Mouse (Mus musculus): Measurements from ENCODE around the gene Lacc1.
"Not testable (repeated sequence)": the region's sequence is repeated elsewhere in the genome, so short reads cannot be mapped to it uniquely, and the experiment has no call there.

Lacc1 gene

GRCm38 (mm10) chr14:77036226-77037046 lies at the start of gene Lacc1, which contains the start of gene Ccdc122:
TSS of gene Lacc1 (minus strand) at chr14:77036904.
TSS of gene Ccdc122 (plus strand) at chr14:77036772.
- DNase-seq (ENCODE audit: inconsistent ontology term) = peak; percentile 83

DNA sequence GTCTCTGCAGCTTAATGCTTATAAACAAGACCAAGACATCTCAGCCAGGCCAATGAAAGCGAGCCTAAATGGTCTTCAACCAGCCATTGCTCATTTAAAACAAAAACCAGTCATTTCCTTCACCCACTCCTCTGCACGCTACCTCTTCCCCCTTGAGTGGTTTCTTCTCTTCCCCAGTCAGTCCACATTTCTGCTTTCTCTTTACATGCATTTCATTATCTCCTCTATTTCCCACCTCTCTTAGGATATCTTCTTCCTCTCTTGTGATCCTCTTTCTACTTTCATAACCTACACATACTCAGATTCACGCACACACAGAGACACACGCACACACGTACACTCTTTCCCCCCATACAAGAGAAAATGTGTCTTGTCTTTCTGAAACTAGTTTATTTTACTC lies 44.5 kb upstream of the Lacc1 start:
- no peak for DNase-seq (ENCODE audit: inconsistent ontology term)

- peak; percentile 74 for DNase-seq (ENCODE audit: inconsistent ontology term)
Measured at GRCm38 (mm10) chr14:77069361-77069760, 32.7 kb upstream of the Lacc1 start.

GRCm38 (mm10) chr14:77053288-77053687 lies 16.6 kb upstream of the Lacc1 start:
- DNase-seq (ENCODE audit: inconsistent ontology term) = no peak

DNA sequence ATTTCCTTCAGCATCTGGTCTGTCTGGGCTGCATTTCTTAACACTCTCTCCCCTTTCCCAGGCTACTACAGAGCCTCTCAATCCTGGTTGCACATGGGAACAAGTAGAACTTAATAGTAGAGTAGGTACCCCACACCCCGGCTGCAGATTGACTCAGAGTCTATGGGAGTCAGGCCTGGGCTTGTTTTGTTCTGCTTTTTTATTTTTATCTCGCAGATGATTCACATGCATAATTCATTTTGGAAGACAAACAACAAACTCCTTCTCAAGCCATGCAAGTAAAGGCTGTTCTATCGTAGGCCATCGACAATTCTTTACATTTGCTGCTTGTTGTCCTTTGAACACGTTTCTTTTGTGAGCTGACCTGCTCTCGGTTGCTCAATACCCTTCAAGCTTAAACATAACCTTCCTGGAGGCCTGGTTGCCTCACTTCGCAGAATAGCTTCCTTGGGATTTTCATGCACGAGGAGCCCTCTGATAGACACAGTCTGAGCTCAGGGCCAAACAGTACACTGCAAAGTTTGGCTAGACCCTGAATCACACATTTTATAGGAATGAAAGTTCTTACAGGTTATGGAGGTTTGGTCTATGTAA lies 1.2 kb upstream of the Lacc1 start:
- no peak for DNase-seq (ENCODE audit: inconsistent ontology term)

DNA sequence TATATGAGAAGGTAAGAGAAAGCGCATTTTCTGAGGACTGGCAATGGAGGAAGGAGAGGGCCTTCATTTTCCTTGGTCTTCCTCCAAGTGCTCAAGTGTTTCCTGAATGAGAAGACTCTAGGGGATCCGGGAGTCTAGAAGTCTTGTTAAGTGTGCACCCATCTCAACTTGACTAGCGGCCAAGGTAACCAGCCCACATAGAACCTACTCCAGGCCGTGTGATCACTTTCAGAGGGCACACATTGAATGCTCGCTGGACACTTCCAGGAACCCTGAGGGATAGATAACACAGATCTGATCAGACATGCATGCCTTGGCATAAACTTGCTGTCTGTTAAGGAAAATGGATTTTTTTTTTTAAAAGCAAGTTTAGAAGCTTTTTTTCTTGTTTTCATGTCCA lies 626 bp upstream of the Lacc1 start:
- DNase-seq (ENCODE audit: inconsistent ontology term) = no peak

DNA sequence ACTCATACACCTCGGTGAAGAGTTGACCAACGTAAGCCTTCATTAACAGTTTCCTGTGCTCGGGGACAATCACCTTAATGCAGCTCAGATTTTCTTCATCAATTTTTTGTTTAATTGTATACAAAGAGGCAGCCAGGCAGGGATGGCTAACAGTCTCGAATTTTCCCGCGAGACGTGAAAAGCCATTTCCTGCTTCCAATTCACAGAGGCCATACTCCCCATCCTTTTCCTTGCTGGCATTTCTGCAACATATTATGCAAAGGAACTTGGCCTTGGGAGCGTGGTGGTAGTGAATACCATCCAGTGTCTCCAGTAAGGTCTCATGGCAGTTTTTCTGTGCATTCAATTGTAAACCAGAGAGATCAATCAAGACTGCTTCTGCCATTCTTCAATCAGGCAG lies 1.7 kb downstream of the Lacc1 start:
- no peak for DNase-seq (ENCODE audit: inconsistent ontology term)

DNA sequence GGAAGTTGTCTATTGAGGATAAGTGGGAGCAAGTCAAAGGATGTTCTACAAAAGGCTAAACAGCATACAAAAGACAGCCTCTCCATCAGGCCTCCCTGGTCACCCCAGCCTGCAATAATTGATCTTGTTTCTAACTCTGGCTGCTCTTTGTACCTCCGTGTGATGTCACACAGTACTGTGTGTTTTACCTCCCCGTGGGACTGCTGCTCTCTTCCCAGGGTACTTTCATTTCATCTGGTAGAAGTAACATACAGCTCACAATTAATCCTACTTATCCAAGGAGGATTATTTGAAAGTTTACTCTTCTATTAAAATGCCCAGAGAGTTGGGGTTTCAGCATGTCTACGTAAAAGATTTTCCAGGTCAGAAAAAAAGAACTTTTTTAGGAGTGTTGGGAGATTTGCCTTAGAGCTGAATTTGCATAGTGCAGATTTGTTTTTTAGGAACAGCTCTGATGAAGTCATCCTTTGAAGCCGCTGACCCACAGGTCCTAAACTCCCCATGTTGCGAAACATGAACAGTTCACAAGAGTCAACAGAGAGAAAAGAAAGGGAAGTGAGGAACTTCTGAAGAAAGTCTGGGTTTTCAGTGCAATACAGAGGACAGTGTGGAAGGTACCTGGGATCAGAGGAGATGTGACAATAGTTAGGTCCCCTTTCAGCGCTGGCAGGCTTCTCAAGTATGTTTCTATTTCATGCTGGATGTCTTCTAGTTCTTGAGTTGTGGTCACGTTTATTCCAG lies 2.4 kb downstream of the Lacc1 start:
- DNase-seq (ENCODE audit: inconsistent ontology term) = no peak

GRCm38 (mm10) chr14:77033391-77033790 lies 3.3 kb downstream of the Lacc1 start:
- no peak for DNase-seq (ENCODE audit: inconsistent ontology term)

- peak; percentile 64 for DNase-seq (ENCODE audit: inconsistent ontology term)
Measured at GRCm38 (mm10) chr14:77032433-77032832, 4.3 kb downstream of the Lacc1 start.

DNA sequence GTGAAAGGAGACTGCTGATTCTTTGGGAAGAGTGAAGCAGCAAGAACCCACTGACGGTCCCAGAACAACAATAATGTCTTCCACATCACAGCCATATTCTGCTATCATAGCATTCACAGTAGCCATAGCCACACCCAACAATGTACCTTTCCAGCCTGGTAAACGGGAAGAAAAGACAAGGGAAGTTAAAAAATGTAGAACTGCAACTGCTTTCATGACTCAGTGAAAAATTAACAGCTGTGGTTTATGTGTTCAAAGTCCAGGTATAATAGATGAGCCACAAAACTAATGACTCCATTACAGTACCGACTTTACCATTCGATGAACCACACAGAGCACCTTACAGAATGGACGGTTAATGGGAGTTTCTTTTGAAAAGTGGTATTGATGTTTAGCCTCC lies 5.9 kb downstream of the Lacc1 start:
- no peak for DNase-seq (ENCODE audit: inconsistent ontology term)

DNA sequence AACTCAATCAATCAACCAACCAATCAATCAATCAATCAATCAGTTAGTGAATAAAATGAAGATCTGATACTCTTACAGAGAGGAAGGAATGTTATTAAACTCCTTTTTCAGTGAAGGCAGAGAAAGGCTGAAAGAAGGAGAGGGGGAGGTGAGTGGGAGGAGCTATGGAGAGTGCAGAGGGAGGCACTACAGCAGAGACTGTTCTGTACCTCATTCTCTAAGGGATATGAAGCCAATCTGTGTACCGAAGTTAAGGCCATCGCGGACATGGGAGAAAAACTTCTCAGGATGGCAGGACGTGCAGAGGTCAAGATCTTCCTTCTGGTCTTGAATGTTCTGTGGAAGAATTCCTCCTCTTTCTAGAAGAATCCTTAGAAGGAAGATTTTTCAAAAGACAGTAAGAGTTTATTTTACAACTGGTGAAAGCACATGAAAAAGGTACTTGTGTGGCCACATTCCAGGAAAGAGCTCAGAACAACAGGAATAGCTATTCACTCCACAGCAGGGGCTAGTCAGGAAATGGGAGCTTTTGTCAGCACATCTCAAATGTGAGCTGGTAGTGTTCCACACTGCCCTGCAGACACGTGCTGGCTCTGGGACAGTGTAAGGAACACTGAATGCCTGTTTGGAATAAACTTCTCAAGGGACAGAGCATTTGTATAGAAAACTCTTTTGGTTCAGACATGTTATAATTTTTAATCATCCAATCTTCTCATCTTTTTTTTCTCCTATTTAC lies 7.2 kb downstream of the Lacc1 start:
- no peak for DNase-seq (ENCODE audit: inconsistent ontology term)

DNA sequence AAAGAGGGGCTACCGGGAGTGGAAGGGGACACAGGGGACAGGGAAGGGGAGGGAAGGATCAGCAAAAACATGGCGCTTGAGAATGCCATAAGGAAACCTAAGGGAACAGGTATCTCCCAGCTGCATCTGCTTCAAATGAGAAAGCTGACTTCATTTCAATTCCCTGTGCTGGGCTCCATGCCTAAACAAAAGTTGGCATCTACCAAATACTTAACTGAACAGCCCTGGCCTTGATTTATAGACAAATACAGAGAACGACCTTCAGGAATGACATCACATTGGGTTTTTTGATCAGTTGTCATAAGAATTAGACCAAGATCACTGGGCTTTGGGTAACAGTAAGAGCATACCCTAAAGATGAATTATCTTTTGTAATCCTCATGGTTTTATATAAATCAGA lies 12.2 kb downstream of the Lacc1 start:
- no peak for DNase-seq (ENCODE audit: inconsistent ontology term)

DNA sequence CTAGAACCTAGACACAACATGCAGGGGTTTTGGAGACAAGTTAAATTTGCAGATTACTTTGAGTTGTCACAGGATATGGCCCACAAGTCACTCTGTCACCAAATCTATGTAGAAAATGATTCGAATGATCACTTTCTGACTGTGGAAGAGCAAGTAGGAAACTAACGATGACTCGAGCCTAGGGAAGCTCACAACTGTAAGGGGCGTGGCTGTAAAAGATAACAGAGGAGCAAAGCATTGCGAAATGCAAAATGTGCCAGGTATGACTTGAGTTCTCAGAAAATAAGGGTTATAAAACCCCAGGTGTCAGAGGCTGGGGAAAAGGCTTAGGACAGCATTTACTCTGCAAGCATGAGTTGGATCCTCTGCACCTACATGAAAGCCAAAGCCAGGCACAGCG lies 19.5 kb downstream of the Lacc1 start:
- DNase-seq (ENCODE audit: inconsistent ontology term) = no peak

- DNase-seq (ENCODE audit: inconsistent ontology term) = not testable (repeated sequence)
Measured at GRCm38 (mm10) chr14:77016783-77017182, 19.9 kb downstream of the Lacc1 start.

- DNase-seq (ENCODE audit: inconsistent ontology term) = peak; percentile 77
Measured at GRCm38 (mm10) chr14:77011804-77012203, 24.9 kb downstream of the Lacc1 start.

GRCm38 (mm10) chr14:77008238-77008637 lies 28.5 kb downstream of the Lacc1 start:
- DNase-seq (ENCODE audit: inconsistent ontology term) = peak; percentile 78

DNA sequence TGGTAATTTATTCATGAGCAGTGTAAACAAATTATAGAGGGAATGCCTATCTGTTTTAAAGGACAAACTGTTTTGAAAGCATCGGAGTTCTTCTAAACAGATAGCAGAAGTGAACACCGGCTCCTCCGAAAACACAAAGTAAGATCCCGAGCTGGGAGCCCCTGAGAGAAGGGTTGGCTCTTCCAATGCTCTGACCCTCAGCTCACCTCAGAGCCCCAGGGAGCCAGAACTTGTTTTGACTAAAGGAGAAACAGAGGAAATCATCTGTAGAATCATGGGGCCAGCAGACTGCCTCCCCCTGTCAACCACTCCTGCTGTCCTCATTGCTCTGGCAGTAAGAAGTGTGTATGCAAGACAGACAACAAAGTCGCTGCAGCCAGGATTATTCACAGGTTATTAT lies 31.1 kb downstream of the Lacc1 start:
- no peak for DNase-seq (ENCODE audit: inconsistent ontology term)

GRCm38 (mm10) chr14:77004740-77005139 lies 32.0 kb downstream of the Lacc1 start:
- no peak for DNase-seq (ENCODE audit: inconsistent ontology term)

GRCm38 (mm10) chr14:76990351-76990750 lies 46.4 kb downstream of the Lacc1 start:
- not testable (repeated sequence) for DNase-seq (ENCODE audit: inconsistent ontology term)

- DNase-seq (ENCODE audit: inconsistent ontology term) = no peak
Measured at GRCm38 (mm10) chr14:76981781-76982180, 54.9 kb downstream of the Lacc1 start.

DNA sequence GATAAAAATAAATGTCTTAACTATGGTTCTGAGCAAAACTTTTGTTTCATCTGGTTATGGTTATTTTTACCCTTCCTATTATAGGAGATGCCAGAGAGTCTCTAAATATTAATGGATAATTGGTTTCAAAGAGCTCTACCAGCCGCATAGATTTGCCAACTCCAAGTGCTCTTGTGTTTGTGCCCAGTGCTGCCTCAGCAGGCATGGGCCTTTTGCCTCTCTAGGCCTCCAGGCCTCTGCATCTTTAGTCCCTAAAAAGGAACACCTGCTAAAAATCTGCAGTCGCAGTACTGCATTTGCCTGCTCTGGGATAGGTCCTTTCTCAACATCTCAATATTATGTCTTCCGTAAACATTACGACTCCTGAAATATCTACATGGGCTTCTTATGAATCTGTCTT lies 55.5 kb downstream of the Lacc1 start:
- no peak for DNase-seq (ENCODE audit: inconsistent ontology term)

Data from Muller cell, postnatal 12 days (primary cell).